Mouse (Mus musculus) kidney, postnatal 4 days (tissue): Measurements from ENCODE around the gene Gm10197.

ENCODE experiments used
- DNase-seq, 2 experiments: peaks; one replicate each; pipeline ENCODE4 v3.0.0; 2021; ENCODE audit warnings: mixed read lengths in 2 of 2

Gm10197 gene

DNA sequence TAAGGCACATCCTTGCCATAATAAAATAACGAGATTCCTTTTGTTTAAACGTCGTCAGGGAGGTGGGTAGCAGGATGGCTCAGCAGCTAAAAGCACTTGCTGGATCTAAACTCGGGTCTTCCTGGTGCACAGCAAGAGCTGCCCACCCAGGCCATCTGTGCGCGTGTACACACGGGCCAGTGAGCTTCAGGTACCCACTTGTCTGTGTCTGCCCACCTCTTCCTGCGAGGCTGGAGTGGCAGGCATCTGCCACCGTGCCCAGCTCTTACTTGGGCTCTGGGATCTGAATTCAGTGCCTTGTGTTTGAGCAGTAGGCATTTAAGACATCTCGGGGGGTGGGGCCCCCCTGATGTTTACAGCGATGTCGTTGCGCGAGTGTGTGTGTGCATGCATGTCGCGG is 16.5 kb downstream of the Gm10197 start:
- DNase-seq: no peak

DNA sequence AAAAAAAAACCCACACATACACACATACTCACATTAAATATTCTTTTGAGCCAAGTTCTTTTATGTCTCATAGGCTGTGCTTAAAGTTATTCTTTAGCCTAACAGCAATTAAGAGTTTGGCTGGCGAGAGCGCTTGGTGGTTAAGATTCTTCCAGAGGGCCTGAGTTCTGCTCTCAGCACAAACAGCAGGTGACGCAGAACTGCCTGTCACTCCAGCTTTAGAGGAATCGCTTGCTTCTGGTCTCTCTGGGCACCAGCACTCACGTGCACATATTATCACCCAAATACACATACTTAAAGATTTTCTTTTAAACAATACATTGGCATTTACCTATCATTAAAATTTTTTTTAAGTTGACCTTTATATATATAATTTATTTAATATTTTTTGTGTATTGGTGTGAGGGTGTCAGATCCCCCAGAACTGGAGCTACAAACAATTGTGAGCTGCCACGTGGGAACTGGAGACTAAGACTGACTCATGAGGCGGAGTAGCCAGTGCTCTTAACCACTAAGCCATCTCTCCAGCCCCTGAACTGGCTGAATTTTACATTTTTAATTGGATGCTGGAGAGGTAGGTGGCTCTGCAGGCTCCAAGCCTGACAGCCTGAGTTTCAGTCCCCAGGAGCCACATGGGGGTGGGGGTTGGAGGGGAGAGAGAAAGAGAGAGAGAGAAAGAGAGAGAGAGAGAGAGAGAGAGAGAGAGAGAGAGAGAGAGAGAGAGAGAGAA is 17.1 kb downstream of the Gm10197 start:
- no peak for DNase-seq

- DNase-seq: no peak
Observed at GRCm38 (mm10) chr19:53353864-53354263, 17.7 kb downstream of the Gm10197 start.

- DNase-seq: no peak
Observed at GRCm38 (mm10) chr19:53345766-53346165, 25.8 kb downstream of the Gm10197 start.

- peak in 1 of 2 experiments; percentile 35 for DNase-seq
Observed at GRCm38 (mm10) chr19:53344062-53344461, 27.5 kb downstream of the Gm10197 start.

GRCm38 (mm10) chr19:53343174-53343881 is 28.2 kb downstream of the Gm10197 start:
- DNase-seq: no peak

DNA sequence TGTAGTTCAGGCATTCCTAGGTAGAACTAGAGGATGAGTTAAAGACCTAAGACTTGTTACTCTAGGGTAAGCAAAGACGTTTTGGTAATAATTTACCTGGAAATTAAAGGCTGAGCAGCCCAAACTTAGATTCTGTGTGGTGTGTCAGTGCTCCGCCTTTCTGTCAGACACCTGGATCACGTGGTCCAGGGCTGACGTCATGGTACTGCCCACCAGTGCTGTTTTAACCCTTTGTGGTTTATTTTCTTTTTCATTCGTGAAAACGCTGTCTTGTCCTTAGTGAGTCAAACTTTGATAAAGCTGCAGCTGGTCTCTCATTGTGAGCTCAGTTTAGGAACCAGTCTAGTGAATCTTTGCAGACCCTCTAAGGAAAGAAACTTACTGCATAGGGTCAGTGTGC is 31.1 kb downstream of the Gm10197 start:
- peak; percentile 78 to 85 for DNase-seq

- DNase-seq: no peak
Observed at GRCm38 (mm10) chr19:53335241-53335640, 36.3 kb downstream of the Gm10197 start.

- DNase-seq: no peak
Observed at GRCm38 (mm10) chr19:53333730-53334129, 37.8 kb downstream of the Gm10197 start.

DNA sequence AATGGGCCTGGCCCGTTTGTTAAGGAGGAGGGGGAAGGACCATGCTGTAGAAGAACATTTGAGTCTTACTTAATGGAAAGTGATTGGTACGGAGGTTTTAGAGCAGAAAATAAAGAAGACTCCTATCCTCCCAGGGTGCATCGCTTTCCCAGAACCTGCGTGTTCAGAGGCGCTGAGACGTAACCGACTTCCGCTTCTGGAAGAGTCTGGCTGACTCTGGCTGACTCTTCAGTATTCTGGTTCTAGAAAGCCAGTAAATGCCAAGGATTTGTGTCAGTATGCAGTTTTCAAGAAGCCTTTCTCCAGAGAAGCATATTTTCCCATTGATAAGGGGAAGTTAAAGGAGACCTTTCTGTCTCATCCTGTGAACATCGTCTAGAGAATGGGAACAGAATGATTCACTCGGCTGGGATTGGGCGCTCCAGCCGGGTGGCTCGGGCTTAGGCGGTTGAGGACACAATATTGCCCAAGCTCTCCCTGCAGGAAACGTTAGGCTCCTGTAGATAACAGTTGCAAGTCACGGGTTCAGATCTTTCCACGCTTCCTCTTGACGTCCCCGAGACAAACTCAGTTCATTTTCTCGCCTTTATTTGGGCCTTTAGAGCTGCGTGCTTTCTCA is 39.6 kb downstream of the Gm10197 start:
- DNase-seq: peak in 1 of 2 experiments; percentile 32

GRCm38 (mm10) chr19:53329992-53330381 is 41.6 kb downstream of the Gm10197 start:
- DNase-seq: peak; percentile 88 to 94

GRCm38 (mm10) chr19:53329221-53329991 is 42.2 kb downstream of the Gm10197 start:
- DNase-seq: peak; percentile 94 to 96

DNA sequence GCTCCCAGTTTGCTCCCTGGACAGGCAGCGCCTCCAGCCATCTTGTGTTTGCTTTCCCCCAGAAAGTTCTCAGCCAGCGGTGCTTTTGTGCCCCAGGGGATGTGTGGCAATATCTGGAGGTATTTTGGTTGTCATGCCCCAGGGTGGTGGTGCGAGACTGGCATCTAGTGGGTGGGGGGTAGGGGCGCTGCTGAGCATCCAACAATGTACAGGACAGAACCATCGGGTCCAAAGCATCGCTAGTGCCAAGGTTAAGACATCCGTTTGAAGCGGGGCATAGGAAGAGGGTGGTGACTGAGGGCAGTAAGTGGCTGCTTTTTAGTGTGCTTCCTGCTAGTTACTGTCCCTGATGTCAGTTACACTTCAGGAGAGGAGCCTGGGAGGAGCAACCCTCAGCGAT is 43.5 kb downstream of the Gm10197 start:
- peak in 1 of 2 experiments; percentile 27 for DNase-seq

DNA sequence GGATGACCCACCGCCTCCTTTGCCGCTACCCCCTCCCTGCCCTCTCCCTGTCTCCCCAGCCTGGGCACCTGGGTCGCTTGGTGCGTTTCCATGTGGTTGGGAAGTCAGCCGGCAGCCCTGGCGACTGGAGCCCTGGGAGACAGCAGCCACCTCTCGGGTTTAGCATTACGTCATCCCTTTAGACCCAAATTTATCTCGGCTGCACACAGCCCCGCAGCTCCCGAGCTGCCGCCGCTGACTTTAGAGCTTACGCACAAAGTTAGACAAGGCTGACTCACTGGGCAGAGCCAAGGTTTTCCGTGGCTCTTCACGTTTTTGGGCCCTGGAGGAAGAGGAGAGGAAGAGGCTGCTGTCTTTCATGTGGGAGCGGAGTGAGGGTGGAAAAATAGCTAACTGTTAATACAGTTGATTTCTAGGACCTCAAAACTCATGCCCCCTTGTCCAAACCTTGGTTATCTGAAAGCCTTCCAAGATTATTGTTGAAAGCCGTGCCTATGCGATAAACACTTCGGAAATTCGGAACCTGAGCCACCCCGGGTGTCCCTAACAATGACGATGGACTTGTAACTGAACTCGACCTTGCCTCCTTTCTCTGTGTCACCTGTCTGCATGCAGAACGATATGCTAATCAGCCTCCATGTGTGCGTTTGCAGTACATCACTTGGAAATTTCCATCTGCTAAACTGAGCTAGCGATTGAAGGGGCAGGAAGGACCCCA is 45.8 kb downstream of the Gm10197 start:
- DNase-seq: peak; percentile 44 to 61

GRCm38 (mm10) chr19:53324866-53325265 is 46.7 kb downstream of the Gm10197 start:
- DNase-seq: no peak

DNA sequence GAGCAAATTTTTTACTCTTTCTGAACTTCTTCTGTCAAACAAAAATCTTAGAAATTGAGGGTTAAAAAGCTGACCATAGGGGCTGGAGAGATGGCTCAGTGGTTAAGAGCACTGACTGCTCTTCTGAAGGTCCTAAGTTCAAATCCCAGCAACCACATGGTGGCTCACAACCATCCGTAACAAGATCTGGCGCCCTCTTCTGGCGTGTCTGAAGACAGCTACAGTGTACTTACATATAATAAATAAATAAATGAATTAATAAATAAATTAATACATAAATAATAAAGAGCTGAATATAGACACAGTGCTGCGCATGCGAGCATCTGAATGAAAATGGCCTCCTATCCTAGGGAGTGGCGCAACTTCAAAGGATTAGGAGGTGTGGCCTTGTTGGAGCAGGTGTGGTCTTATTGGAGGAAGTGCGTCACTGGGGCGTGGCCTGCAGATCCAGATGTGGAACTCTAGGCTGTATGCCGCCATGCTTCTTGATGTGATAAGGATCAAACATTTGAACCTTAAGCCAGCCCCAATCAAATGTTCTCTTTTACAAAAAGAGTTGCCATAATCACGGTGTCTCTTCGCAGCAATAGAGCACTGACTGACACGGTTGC is 49.0 kb downstream of the Gm10197 start:
- DNase-seq: no peak
